Mouse (Mus musculus): ENCODE results near the gene Stx8. TPM values are rescaled to one million over a fixed set of nuclear protein-coding genes. Genes with fewer than 3 reads are reported as not detected.
A peak's percentile ranks its signal among the peaks of the same experiment; 100 is the strongest.

The Stx8 gene
- polyA plus RNA-seq (2014; fragmentation: Nextera tagmentation; extraction: Ambion mirVana) = 60.4 and 68.5 TPM in 2 replicates

- ATAC-seq (ENCODE audit: insufficient number of reproducible peaks, insufficient read depth, low FRiP score, low read depth) = peak; percentile 80; the same call in 1 of the 2 replicates
- under 1% methylated on average over 28 of the region's 28 CpGs for WGBS
These were observed at the start of gene Stx8 for GRCm38 (mm10) chr11:67965905-67966878. Gene Stx8 (plus strand): TSS chr11:67966193.

DNA sequence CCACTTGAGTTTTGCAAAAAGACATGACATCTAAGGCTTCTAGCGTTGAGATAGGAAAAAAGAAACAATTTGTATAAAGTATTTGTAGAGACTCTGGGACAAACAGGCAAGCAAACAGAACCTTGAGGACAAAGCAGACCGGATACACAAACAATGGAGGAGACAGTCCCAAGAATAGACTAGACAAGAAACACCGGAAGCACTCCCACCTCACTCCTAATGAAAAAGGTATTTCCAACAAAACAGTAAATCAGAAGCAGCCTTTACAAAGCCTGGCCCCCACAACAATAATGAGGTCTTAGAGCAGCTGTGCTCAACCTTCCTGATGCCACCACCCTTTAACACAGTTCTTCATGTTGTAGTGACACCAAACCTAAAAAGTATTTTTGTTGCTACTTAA lies 48.9 kb upstream of the Stx8 start:
- Histone ChIP-seq H3K9ac (replicated peaks; ENCODE audit: low read depth, low read length) (no peak overlapping the region), H3K4me1 (ENCODE audit: control insufficient read depth, insufficient read depth, low read length) (no peaks in the 10 kb centered on the region), H3K4me2 (replicated peaks; ENCODE audit: low read depth, low read length) (no peak overlapping the region), H3K27ac (ENCODE audit: low read length) (no peak overlapping the region), H3K9me3 (ENCODE audit: control insufficient read depth, low read depth, low read length) (no peaks in the 10 kb centered on the region), H3K4me3 (ENCODE audit: low read depth, low read length) (no peak overlapping the region), H3K27me3 (ENCODE audit: control insufficient read depth, insufficient read depth, low read length) (no peaks in the 10 kb centered on the region), H3K36me3 (ENCODE audit: control insufficient read depth, insufficient read depth, low read length) (no peaks in the 10 kb centered on the region)
- no peak for ATAC-seq (ENCODE audit: insufficient number of reproducible peaks, insufficient read depth, low FRiP score, low read depth)
- 74% methylated on average over 3 of the region's 3 CpGs for WGBS

More at GRCm38 (mm10) chr11:67965905-67966878, at the start of gene Stx8:
- Histone ChIP-seq H3K4me2 (replicated peaks; ENCODE audit: low read depth, low read length) (peak within 1 kb of the TSS; percentile 82), H3K9me3 (ENCODE audit: control insufficient read depth, low read depth, low read length) (no peaks in the 10 kb centered on the region), H3K27me3 (ENCODE audit: control insufficient read depth, insufficient read depth, low read length) (no peaks in the 10 kb centered on the region), H3K36me3 (ENCODE audit: control insufficient read depth, insufficient read depth, low read length) (peaks cover 5% of the 10 kb centered on the region), H3K9ac (replicated peaks; ENCODE audit: low read depth, low read length) (peak within 1 kb of the TSS; percentile 59), H3K27ac (ENCODE audit: low read length) (peak within 1 kb of the TSS; percentile 7; the same call in 1 of the 2 replicates), H3K4me1 (ENCODE audit: control insufficient read depth, insufficient read depth, low read length) (peaks cover 7% of the 10 kb centered on the region; the same call in 1 of the 2 replicates), H3K4me3 (ENCODE audit: low read depth, low read length) (peak within 1 kb of the TSS; percentile 79)

GRCm38 (mm10) chr11:67919593-67919992 lies 46.4 kb upstream of the Stx8 start:
- WGBS = 56% methylated on average over 5 of the region's 5 CpGs
- no peak for ATAC-seq (ENCODE audit: insufficient number of reproducible peaks, insufficient read depth, low FRiP score, low read depth)
- no peaks in the 10 kb centered on the region for H3K9me3 ChIP-seq (ENCODE audit: control insufficient read depth, low read depth, low read length)
- H3K27me3 ChIP-seq (ENCODE audit: control insufficient read depth, insufficient read depth, low read length) = no peaks in the 10 kb centered on the region
- H3K4me1 ChIP-seq (ENCODE audit: control insufficient read depth, insufficient read depth, low read length) = no peaks in the 10 kb centered on the region
- H3K27ac ChIP-seq (ENCODE audit: low read length) = no peak overlapping the region
- H3K4me3 ChIP-seq (ENCODE audit: low read depth, low read length) = no peak overlapping the region
- no peak overlapping the region for H3K9ac ChIP-seq (replicated peaks; ENCODE audit: low read depth, low read length)
- no peaks in the 10 kb centered on the region for H3K36me3 ChIP-seq (ENCODE audit: control insufficient read depth, insufficient read depth, low read length)
- H3K4me2 ChIP-seq (replicated peaks; ENCODE audit: low read depth, low read length) = no peak overlapping the region

GRCm38 (mm10) chr11:67920226-67920960 lies 45.6 kb upstream of the Stx8 start:
- no peaks in the 10 kb centered on the region for H3K4me1 ChIP-seq (ENCODE audit: control insufficient read depth, insufficient read depth, low read length)
- H3K27ac ChIP-seq (ENCODE audit: low read length) = no peak overlapping the region
- peak overlapping the region; percentile 71 for H3K4me3 ChIP-seq (ENCODE audit: low read depth, low read length)
- H3K36me3 ChIP-seq (ENCODE audit: control insufficient read depth, insufficient read depth, low read length) = no peaks in the 10 kb centered on the region
- 41% methylated on average over 9 of the region's 9 CpGs for WGBS
- no peaks in the 10 kb centered on the region for H3K9me3 ChIP-seq (ENCODE audit: control insufficient read depth, low read depth, low read length)
- peak overlapping the region; percentile 100 for H3K4me2 ChIP-seq (replicated peaks; ENCODE audit: low read depth, low read length)
- no peak for ATAC-seq (ENCODE audit: insufficient number of reproducible peaks, insufficient read depth, low FRiP score, low read depth)
- H3K27me3 ChIP-seq (ENCODE audit: control insufficient read depth, insufficient read depth, low read length) = no peaks in the 10 kb centered on the region
- no peak overlapping the region for H3K9ac ChIP-seq (replicated peaks; ENCODE audit: low read depth, low read length)

GRCm38 (mm10) chr11:67921091-67921826 lies 44.7 kb upstream of the Stx8 start:
- no peaks in the 10 kb centered on the region for H3K36me3 ChIP-seq (ENCODE audit: control insufficient read depth, insufficient read depth, low read length)
- H3K9me3 ChIP-seq (ENCODE audit: control insufficient read depth, low read depth, low read length) = no peaks in the 10 kb centered on the region
- peak overlapping the region; percentile 71 for H3K4me3 ChIP-seq (ENCODE audit: low read depth, low read length)
- peak overlapping the region; percentile 100 for H3K4me2 ChIP-seq (replicated peaks; ENCODE audit: low read depth, low read length)
- no peaks in the 10 kb centered on the region for H3K4me1 ChIP-seq (ENCODE audit: control insufficient read depth, insufficient read depth, low read length)
- peak overlapping the region; percentile 39 for H3K9ac ChIP-seq (replicated peaks; ENCODE audit: low read depth, low read length)
- H3K27me3 ChIP-seq (ENCODE audit: control insufficient read depth, insufficient read depth, low read length) = no peaks in the 10 kb centered on the region
- ATAC-seq (ENCODE audit: insufficient number of reproducible peaks, insufficient read depth, low FRiP score, low read depth) = peak; percentile 47
- peak overlapping the region; percentile 86 for H3K27ac ChIP-seq (ENCODE audit: low read length)
- WGBS = 2% methylated on average over 47 of the region's 47 CpGs

- peak within 1 kb of the TSS; percentile 71 for H3K4me3 ChIP-seq (ENCODE audit: low read depth, low read length)
- H3K9ac ChIP-seq (replicated peaks; ENCODE audit: low read depth, low read length) = peak within 1 kb of the TSS; percentile 39
- no peaks in the 10 kb centered on the region for H3K9me3 ChIP-seq (ENCODE audit: control insufficient read depth, low read depth, low read length)
- WGBS = under 1% methylated on average over 71 of the region's 80 CpGs
- H3K4me2 ChIP-seq (replicated peaks; ENCODE audit: low read depth, low read length) = peak within 1 kb of the TSS; percentile 100
- H3K4me1 ChIP-seq (ENCODE audit: control insufficient read depth, insufficient read depth, low read length) = no peaks in the 10 kb centered on the region
- H3K27me3 ChIP-seq (ENCODE audit: control insufficient read depth, insufficient read depth, low read length) = no peaks in the 10 kb centered on the region
- ATAC-seq (ENCODE audit: insufficient number of reproducible peaks, insufficient read depth, low FRiP score, low read depth) = peak; percentile 87
- H3K27ac ChIP-seq (ENCODE audit: low read length) = peak within 1 kb of the TSS; percentile 86
- no peaks in the 10 kb centered on the region for H3K36me3 ChIP-seq (ENCODE audit: control insufficient read depth, insufficient read depth, low read length)
These were observed 43.9 kb upstream of the Stx8 start, which contains the start of gene Usp43 for GRCm38 (mm10) chr11:67921827-67922754. Gene Usp43 (minus strand): TSS chr11:67922153.

DNA sequence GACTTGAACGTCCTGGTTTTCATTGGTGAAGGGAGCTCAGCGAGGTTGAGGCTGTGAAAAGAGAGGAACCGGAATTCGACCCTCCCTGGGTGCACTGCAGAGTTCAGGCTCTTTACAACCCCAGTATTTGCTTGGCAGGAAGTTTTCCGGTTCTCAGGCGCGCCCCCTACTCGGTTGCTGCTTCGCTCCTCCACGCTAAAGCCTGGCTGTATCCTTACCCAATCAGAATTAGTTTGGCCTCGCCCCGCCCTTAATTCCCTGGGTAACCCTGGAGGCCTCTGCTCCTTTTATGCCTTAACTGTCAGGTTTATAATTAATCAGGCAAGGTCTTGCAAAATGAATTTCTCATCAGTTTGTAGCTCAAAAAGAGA lies 43.3 kb upstream of the Stx8 start:
- H3K4me2 ChIP-seq (replicated peaks; ENCODE audit: low read depth, low read length) = peak overlapping the region; percentile 100
- 1% methylated on average over 12 of the region's 12 CpGs for WGBS
- no peaks in the 10 kb centered on the region for H3K4me1 ChIP-seq (ENCODE audit: control insufficient read depth, insufficient read depth, low read length)
- peak overlapping the region; percentile 86 for H3K27ac ChIP-seq (ENCODE audit: low read length)
- H3K4me3 ChIP-seq (ENCODE audit: low read depth, low read length) = peak overlapping the region; percentile 71
- peak; percentile 71 for ATAC-seq (ENCODE audit: insufficient number of reproducible peaks, insufficient read depth, low FRiP score, low read depth)
- H3K36me3 ChIP-seq (ENCODE audit: control insufficient read depth, insufficient read depth, low read length) = no peaks in the 10 kb centered on the region
- H3K27me3 ChIP-seq (ENCODE audit: control insufficient read depth, insufficient read depth, low read length) = no peaks in the 10 kb centered on the region
- no peaks in the 10 kb centered on the region for H3K9me3 ChIP-seq (ENCODE audit: control insufficient read depth, low read depth, low read length)
- H3K9ac ChIP-seq (replicated peaks; ENCODE audit: low read depth, low read length) = no peak overlapping the region

All from stomach, embryonic 14.5 days (tissue).